Mouse (Mus musculus) MEL (cell line): ENCODE results near the gene Rtn3.

Experiments
- CTCF ChIP-seq, 3 experiments: IDR thresholded peaks in 2 of 3; conservative IDR thresholded peaks in 1 of 3; 2 replicates each; pipeline ENCODE4 v1.5.1; 2011 to 2012; ENCODE audit warnings: low read length in 3 of 3, low read depth in 2 of 3, mild to moderate bottlenecking in 2 of 3, improper control_type of control experiment in 1 of 3, inconsistent platforms in 1 of 3, mixed read lengths in 1 of 3, moderate library complexity in 1 of 3; ENCODE audit not compliant: control insufficient read depth in 1 of 3, insufficient read depth in 1 of 3, poor library complexity in 1 of 3, severe bottlenecking in 1 of 3
- ELF1 ChIP-seq: IDR thresholded peaks from 2 replicates; pipeline ENCODE4 v1.6.1; 2014; ENCODE audit warnings: low read depth, mild to moderate bottlenecking, inconsistent platforms, low read length, improper control_type of control experiment, moderate library complexity
- POLR2AphosphoS2 ChIP-seq: IDR thresholded peaks from 2 replicates; pipeline ENCODE4 v1.6.1; 2011; ENCODE audit warnings: low read length, improper control_type of control experiment
- USF2 ChIP-seq, 2 experiments: IDR thresholded peaks; 2 replicates each; pipeline ENCODE4 v1.6.1; 2011 to 2012; ENCODE audit warnings: improper control_type of control experiment in 2 of 2, low read length in 2 of 2, borderline replicate concordance in 1 of 2, inconsistent platforms in 1 of 2, low read depth in 1 of 2, mild to moderate bottlenecking in 1 of 2; ENCODE audit not compliant: insufficient read depth in 1 of 2
- ZC3H11A ChIP-seq: IDR thresholded peaks from 2 replicates; pipeline ENCODE4 v1.6.1; 2012; ENCODE audit warnings: low read depth, mild to moderate bottlenecking, inconsistent platforms, low read length, improper control_type of control experiment
- ZMIZ1 ChIP-seq: IDR thresholded peaks from 2 replicates; pipeline ENCODE4 v1.6.1; 2012; ENCODE audit warnings: low read depth, mild to moderate bottlenecking, inconsistent platforms, low read length, improper control_type of control experiment, moderate library complexity

DNA sequence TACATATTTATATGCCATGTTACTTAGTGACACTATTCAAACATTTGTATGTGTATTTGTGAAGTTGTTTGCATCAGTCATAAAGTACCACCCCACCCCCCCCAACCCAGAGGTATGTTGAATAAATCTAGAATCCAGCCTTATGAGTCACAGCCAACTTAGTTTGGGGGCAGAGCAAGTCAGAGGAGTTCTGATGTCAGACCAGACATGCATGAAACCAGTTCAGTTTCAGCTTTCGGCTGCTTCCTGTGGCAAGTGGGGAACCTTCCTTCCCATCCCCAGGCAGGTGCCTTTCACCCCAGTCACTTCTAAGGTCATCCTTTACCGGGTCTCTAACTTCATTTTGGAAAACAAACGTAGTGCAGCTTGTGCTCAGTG lies 57.7 kb downstream of the Rtn3 start:
- TF ChIP-seq ELF1 (no peak), POLR2AphosphoS2 (no peak), USF2 (IDR thresholded peaks at IDR 0.05; ENCODE audit: borderline replicate concordance in 1 of 2, insufficient read depth in 1 of 2, low read depth in 1 of 2, low read length in 2 of 2) (no peak), CTCF (IDR thresholded peaks at IDR 0.05 in 2 of 3, conservative IDR thresholded peaks at IDR 0.05 in 1 of 3; ENCODE audit: control insufficient read depth in 1 of 3, insufficient read depth in 1 of 3, low read depth in 2 of 3, low read length in 3 of 3, poor library complexity in 1 of 3, severe bottlenecking in 1 of 3) (no peak), ZC3H11A (no peak), ZMIZ1 (no peak)
